Mouse (Mus musculus): Measurements from ENCODE around the gene Olfr20.
"Not testable (repeated sequence)": the region's sequence is repeated elsewhere in the genome, so short reads cannot be mapped to it uniquely, and the experiment has no call there.

Olfr20 gene

GRCm38 (mm10) chr11:73350483-73350882, at the start of gene Olfr20:
Gene Olfr20 (plus strand): TSS chr11:73350783.
- DNase-seq (ENCODE audit: low spot score), result no peak

- DNase-seq (ENCODE audit: low spot score), result no peak
Measured at GRCm38 (mm10) chr11:73303123-73303522, 47.5 kb upstream of the Olfr20 start.

DNA sequence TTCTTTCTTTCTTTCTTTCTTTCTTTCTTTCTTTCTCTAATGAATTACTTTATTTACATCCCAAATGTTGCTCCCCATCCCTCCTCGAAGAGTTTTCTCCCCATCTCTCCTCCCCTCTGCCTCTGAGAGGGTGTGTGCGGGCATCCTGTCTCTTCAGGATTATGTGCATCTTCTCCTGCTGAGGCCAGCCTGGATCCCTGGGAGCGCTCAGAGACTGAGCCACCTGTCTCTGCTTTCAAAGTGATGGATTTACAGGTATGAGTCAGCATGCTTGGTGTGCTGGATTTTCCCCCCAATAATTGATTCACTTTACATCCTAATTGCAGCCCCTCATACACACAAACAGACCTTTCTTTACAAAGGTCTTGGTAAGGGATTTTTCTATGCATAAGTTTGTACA, 34.6 kb upstream of the Olfr20 start:
- no peak for DNase-seq (ENCODE audit: low spot score)

DNA sequence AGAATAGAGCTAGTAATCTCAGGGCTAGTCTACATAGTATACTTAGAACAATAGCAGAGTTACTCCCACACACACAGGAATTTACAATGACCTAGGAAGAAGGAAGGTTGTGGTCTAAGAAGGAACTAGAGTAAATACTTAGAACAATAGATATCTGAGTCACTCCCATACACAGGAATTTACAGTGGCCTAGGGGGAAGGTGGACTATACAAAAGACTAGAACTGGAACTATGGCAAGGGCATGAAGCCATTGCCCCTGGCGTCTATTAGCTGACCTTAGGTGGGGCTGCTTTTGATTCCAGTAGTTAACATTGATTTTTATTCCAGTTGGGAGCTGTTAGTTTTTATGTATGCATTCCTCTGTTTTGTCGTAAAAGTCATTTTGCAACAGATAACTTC, 32.0 kb upstream of the Olfr20 start:
- DNase-seq (ENCODE audit: low spot score), result not testable (repeated sequence)

DNA sequence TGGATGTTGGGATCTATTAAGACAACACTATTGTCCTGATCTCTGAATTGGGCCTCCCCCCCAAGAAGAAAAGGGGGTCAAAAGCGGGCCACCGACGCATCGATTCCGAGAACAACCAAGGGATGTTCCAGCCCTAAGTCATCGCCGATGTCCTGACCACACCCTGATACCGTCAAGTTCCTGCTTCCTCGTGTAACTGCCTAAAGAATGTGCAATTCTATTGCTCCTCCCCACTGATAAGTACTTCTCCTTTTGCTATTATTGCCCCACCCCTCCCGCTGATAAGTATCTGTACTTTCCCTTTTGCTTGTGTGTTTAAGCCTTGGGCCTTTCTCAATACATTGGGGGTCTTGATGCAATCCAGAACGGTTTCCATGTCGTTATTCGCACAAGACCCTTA, 29.5 kb upstream of the Olfr20 start:
- DNase-seq (ENCODE audit: low spot score), result not testable (repeated sequence)

DNA sequence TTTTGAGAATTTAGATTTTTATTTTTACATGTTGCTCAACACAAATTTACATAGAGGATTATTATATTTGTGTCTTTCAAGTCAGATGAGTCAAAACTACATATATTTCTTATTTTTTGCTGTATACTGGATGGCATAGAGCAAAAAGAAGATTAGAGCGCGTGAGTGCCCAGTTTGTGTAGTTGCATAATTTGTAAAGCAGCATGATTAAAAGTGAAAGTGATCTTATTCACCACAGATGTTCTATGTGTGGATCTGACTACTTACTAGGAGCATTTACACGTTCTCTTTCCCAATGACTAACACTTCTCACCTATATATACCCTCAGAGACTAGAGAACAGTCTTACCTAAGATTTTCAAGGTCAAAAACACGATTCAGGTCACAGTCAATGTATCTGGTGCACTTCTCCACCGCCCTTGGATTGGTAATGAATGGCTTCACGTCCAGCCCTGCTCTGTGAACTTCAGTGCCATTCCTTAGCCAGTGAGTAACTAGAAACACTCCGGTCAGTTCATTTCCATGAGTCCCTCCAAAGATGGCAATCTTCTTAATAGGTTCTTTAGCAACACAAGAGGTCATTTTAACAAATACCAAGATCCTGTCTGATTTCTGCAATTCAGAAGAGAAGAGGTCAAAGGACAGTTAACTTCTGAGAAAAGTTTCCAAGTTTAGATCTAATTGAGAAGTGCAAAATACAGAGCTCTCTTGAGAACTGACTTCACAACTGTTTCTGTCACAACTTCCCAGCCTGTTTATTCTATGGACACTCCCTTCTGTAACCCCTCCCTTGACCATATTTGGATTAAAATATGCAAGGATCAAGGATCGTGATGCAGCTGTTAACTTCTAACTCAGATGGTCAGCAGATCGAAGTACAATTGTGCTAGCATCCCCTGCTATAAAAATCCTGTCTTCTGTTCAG, 26.4 kb upstream of the Olfr20 start:
- no peak for DNase-seq (ENCODE audit: low spot score)

- DNase-seq (ENCODE audit: low spot score), result no peak
Measured at GRCm38 (mm10) chr11:73326485-73326886, 24.1 kb upstream of the Olfr20 start.

- DNase-seq (ENCODE audit: low spot score), result no peak
Measured at GRCm38 (mm10) chr11:73327361-73327760, 23.2 kb upstream of the Olfr20 start.

DNA sequence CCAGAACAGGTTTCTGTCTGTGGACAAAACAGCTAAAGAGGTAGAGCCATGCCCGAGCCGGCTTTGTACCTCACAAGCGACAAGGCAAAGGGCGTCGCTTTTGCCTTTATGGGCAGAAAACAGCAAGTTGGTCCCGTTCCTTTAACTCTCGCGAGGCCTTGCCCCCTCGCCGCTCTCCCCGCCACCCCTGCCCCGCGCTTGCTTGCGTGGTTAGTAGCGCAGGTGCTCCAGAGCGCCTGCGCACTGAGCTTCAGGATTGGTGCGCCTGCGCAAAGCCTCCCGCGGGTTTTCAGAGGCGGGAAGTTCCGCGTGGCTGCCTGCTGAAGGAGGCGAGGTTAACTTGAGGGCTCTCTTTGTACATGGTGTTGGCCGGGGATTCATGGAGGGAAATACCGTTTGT, 21.1 kb upstream of the Olfr20 start, which contains the start of the genes Aspa, Gm49340 and Spata22:
Aspa (minus strand) TSS at position 155 of the 400 bp plus-strand sequence.
Gm49340 (plus strand) TSS at position 300 of the 400 bp plus-strand sequence.
Spata22 (plus strand) TSS at position 300 of the 400 bp plus-strand sequence.
- no peak for DNase-seq (ENCODE audit: low spot score)

DNA sequence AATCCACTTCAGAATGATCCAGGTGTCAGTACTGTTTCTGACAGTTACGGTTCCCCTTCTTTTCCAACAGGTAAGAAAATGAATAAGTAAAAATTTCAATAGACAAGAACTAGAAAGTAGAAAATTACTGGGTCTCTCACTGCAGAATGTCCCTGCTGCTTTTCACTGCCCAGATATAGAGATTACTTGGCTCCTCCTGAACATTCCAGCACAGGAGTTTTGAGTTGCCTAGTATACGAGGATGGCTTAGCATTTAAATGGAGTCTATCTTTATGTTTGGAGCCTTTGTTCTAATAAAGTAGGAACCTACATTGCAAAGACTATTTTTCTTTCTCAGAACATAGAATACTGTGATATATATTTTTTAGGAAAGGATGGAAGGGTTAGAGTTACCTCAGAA, 17.2 kb upstream of the Olfr20 start:
- DNase-seq (ENCODE audit: low spot score), result no peak

DNA sequence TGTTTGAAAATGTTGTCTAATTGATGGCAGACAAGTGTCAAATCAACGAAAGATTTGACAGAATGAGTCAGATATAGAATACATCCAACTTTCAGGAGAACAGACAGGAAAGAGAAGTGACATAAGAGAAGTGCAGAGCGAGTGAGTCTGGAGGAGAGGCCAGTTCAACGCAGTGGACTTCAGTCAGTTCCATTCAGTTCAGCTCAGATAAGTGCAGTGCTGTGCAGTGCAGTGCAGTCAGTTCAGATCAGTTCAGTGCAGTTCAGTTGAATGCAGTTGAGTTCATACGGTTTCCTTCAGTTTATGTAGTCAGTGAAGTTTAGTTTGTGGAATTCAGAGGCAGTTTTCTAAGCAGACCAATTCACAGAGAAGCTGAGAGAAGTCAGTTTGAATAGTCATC, 13.7 kb upstream of the Olfr20 start:
- DNase-seq (ENCODE audit: low spot score), result no peak

- DNase-seq (ENCODE audit: low spot score), result no peak
Measured at GRCm38 (mm10) chr11:73370946-73371345, 20.4 kb downstream of the Olfr20 start, which contains the start of gene Olfr376. Gene Olfr376 (plus strand): TSS chr11:73371246.

DNA sequence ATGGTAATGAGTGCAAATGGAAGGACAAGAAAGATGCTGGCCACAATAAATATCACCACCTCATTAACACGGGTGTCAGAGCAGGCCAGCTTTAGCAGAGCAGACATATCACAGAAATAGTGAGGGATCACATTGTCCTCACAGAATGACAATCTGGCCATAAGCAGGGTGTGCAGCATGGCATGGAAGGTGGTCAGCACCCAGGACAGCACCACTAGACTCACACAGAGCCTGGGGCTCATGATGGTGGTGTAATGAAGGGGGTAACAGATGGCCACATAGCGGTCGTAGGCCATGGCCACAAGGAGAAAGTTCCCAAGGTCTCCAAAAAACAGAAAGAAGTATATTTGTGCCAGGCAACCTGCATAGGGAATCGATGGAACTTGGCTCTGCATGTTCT, 44.8 kb downstream of the Olfr20 start:
- DNase-seq (ENCODE audit: low spot score), result no peak

DNA sequence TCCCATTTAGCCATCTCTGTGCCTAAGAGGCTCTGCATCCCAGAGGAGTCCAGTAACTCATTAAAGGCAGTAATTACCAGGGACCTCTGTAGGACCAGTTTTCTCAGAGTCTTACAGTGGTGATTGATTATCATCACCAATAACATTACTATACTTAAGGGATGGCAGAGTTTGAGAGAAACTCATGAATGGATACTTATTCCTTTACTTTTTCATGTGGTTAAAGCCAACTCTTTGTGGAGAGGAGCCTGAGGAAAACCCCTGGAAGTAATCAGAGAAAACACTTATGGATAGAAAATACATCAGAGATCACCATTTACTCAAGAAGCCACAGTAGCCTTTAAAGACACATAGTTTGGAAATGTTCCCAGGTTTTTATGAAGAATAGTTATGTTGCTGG, 48.9 kb downstream of the Olfr20 start, which contains the start of gene Olfr1:
Olfr1 (minus strand) TSS at position 101 of the 400 bp plus-strand sequence.
- no peak for DNase-seq (ENCODE audit: low spot score)
